Mouse (Mus musculus) NIH3T3 (cell line): Measurements from ENCODE around the gene H2-Q2.
"Not testable (repeated sequence)": the region's sequence is repeated elsewhere in the genome, so short reads cannot be mapped to it uniquely, and the experiment has no call there.

Source experiments
- DNase-seq: peaks from one replicate; pipeline ENCODE4 v3.0.0-alpha.2; 2012; ENCODE audit warnings: low read depth

The H2-Q2 gene

DNA sequence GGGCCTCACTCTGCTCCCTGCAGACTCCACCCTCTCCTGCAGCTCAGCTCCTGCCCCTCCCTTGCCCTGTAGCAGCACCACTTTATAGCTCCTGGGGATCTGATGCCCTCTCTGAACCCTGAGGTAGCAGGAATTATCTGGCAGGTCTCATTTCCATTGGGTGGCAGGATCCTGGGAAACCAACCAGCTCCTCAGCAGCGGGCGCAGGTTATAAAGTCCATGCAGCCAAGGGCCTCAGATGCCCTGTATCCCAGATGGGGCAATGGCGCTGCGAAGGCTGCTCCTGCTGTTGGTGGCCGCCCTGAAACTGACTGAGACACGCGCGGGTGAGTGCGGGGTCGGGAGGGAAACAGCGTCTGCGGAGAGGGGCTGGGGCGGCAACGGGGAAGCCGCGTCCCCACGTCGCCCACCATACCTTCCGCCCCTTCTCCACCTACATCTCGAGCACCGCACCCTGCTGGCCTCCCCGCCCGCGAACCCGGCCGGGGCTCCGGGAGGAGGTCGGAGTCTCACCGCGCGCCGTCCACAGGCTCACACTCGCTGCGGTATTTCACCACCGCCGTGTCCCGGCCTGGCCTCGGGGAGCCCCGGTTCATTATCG is at the start of gene H2-Q2:
Gene H2-Q2, plus strand, starts transcription at position 172 of the 601 bp plus-strand sequence.
- DNase-seq = no peak

DNA sequence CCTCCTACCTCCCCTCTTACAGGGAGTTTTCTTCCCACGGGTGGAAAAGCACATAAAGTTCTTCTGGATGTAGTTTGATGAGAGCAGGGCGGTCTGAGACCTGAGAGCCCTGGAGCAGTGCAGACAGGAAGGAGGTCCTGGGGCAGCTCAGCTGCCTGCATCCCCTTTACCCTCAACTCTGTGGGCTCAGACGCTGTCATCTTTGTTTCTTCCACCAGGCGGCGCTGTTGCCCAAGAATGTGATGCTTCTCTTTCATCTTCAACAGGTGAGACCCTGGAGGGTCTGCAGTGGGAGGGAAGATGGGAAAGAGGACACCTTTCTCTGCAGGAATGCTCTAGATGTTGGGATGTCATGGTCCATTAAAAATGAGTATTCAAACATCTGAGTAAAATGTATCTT is 46.2 kb upstream of the H2-Q2 start:
- DNase-seq = peak; percentile 76

DNA sequence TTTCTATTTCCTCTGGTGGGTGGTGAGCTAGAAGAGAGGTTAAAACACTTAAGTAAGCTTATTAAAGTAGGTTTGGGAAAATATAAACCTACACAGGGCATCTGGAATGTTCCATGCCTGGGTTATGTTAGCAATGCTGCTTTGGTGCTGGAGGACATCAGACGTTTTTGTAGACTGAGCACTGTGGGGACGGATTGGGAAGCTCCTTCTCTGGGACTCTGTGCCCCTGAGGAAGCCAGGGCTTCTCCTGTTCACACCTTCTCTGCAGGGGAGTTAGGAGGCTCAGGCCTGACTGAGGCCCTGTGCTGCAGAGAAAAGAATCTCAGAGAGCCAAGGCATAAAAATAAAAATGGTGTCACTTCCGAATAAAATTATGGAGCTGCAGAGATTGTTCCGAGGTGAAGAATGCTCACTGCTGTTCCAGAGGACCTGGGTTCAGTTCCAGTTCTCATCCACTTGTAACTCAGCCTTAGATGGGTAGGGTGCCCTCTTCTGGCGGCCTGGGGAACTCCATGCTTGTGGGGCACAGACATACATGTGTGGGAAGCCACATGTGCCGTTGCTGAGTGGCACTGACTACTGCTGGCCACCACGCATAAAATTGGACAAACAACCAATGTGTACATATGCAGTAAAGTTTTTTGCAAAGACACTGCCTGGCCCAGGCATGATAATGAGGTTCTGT is 41.6 kb upstream of the H2-Q2 start:
- not testable (repeated sequence) for DNase-seq

GRCm38 (mm10) chr17:35301645-35302258 is 40.3 kb upstream of the H2-Q2 start:
- peak; percentile 97 for DNase-seq

DNA sequence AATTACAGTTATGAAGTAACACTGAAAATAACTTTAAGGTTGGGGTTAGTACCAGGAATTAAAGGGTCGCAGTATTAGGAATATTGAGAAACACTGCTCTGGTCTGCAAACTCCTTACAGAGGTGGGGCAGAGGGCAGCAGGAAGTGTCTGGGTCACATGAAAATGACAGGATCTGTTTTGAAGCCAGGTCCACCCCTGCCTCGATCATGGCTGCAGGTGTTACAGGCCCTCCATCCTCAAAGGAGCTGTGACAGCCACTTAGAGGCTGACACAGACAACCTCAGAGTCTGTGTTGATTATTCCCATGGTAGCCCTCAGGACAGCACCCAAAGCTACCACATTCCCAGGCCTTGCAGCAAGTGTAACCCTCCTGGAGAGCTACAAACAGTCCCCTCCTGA is 38.8 kb upstream of the H2-Q2 start:
- no peak for DNase-seq

DNA sequence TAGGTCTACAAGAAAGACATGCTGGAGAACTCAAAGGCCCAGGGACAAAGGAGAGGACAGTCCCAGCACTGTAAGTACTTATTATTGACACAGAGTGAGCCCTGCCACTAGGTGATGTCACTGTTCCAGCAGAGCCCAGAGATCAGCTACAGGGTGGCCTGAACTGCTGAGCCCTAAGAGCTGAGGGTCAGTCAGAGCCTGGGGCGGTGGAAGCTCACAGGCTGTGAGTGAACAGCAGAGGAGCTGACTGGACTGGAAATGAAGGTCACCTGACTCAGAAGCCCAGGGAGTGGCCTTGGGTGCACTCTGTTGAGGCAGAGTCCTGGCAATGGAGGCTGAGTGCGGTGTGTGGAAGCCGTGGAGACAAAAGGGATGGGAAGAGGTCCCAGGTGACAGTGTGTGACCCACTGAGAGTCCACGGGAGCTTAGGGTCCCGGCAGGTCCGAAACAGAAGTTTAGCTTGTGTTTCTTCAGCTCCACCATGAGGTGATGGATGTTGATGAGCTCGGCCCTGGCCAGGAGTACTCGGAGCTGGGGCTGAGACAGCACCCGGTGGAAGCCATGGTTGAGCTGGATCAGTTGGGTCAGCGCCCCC is 38.2 kb upstream of the H2-Q2 start:
- no peak for DNase-seq

DNA sequence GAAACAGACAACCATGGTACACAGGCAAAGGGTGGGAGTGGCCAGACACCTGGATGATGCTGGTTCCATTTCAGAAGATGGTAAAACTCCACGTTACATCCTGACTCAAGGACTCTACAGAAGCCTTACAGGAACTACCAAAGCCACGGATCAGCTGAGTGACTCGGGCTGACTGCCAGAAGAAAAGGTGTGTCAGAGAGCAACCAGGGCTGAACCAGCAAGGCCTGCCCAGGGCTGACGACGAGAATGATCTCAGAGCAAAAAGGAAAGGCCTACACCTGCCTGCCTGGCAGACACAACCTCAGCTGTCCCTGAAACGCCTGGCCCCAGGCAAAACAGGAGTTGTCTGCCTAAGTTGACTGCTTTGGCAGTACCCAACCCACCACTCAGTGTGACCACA is 37.6 kb upstream of the H2-Q2 start:
- DNase-seq = no peak

DNA sequence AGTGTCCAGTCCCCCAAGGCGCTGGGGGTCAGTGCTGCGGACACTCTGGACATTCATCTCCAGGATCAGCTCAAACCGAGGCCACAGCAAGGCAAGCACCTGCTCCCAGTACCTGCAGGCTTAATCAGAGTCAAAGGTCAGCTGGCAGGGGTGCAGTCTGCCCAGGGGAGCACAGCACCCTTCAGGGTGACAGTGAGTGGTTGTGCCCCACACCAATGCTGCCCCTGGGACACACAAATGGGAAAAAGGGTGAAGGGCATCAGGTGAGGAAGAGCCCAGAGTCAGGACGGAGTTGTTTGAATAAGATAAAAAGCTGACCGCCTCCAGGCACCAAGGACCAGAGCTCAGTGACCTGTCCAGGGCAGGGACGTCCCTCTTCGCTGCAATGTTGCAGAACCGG is 37.1 kb upstream of the H2-Q2 start:
- DNase-seq = not testable (repeated sequence)

DNA sequence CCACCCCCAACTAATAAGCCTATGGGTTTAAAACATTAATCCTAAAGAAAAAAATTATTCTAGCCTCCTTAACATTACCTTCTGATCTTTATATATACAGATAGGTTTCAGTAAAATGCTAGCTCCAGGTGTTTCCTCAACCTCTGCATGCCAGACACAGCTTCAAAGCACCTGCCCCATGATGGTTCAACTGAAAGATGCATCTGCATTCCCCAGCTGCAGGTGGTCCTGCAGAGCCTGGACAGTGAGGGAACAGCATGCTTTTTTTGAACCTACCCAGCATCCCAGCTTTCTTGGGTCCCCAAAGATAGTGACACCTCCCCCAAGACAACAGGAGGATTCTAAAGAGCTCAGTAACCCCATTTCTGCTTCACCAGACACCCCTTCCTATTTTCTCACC is 23.4 kb upstream of the H2-Q2 start:
- no peak for DNase-seq

DNA sequence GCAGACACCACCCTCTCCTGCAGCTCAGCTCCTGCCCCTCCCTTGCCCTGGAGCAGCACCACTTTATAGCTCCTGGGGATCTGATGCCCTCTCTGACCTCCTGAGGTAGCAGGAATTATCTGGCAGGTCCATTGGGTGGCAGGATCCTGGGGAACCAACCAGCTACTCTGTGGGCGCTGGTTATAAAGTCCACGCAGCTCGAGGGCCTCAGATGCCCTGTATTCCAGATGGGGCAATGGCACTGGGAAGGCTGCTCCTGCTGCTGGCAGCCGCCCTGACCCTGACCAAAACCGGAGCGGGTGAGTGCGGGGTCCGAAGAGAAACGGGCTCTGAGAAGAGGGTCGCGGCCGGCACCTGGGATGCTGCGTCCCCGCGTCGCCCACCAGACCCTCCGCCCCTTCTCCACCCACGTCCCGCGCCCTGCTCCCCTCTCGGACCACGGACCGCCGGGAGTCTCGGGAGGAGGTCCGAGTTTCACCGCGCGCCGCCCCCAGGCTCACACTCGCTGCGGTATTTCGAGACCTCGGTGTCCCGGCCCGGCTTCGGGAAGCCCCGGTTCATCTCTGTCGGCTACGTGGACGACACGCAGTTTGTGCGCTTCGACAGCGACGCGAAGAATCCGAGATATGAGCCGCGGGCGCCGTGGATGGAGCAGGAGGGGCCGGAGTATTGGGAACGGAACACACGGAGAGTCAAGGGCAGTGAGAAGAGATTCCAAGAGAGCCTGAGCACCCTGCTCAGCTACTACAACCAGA is 21.5 kb upstream of the H2-Q2 start, which contains the start of gene H2-Q1:
Gene H2-Q1, plus strand, starts transcription at position 79 of the 755 bp plus-strand sequence.
- no peak for DNase-seq

- not testable (repeated sequence) for DNase-seq
Measured at GRCm38 (mm10) chr17:35325124-35325523, 16.9 kb upstream of the H2-Q2 start.

DNA sequence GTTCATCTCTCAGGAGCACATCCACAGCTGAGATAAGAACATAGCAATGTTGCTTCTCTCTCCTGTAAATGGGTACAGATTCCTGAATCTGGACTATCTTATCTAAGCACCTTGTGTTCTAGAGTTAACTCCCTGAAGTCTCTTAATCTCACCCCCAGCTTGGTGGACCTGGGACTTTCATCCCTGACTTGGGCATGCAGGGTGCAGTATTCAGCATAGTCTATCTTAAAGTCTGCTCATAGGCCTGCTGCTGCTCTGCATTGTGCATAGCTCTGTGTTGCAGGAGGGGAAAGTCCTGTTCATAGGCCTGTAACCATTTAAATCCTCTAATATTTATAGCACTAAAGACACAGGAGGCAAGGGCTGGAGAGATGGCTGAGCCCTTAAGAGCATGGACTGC is 16.0 kb upstream of the H2-Q2 start:
- not testable (repeated sequence) for DNase-seq

DNA sequence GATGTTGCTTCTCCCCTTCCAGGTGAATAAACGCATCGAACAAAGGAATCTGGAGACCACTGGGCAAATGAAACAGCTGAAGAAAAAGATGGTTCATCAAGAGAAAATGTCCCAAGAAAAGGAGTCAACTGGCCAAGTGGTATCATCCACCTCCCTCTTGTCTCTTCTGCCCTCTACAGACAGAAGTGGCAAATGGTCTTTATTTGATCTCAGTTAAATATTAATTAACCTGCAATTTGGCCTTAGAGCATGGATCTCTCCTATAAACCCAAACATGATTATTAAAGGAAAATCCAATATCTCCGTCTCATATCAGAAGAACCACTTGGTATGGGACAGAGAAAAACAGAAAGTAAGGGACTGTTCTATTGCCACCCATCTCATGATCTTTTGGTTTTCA is 12.3 kb upstream of the H2-Q2 start:
- not testable (repeated sequence) for DNase-seq

GRCm38 (mm10) chr17:35331546-35331945 is 10.5 kb upstream of the H2-Q2 start:
- DNase-seq = not testable (repeated sequence)

GRCm38 (mm10) chr17:35342711-35343476 is 852 bp downstream of the H2-Q2 start:
- no peak for DNase-seq

- not testable (repeated sequence) for DNase-seq
Measured at GRCm38 (mm10) chr17:35347659-35348058, 5.6 kb downstream of the H2-Q2 start.

DNA sequence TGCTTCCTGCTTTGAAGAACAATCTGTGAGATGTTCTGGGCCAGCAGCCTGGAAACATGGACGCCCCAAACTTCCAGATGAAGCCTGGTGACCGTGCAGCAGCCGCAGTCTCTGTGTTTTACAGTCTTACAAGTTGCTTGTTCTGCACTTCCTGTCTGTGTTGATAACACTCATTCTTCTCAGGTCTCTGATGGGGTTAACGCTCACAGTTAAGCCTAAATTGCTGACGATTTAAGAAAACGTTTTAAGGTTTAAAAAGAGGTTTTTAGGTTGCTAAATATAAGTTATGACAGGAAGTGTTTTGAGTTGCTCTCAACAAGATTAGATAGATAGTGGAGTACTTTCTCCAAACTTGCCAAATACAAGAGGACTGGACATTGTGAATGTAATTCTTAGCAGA is 11.2 kb downstream of the H2-Q2 start:
- not testable (repeated sequence) for DNase-seq

DNA sequence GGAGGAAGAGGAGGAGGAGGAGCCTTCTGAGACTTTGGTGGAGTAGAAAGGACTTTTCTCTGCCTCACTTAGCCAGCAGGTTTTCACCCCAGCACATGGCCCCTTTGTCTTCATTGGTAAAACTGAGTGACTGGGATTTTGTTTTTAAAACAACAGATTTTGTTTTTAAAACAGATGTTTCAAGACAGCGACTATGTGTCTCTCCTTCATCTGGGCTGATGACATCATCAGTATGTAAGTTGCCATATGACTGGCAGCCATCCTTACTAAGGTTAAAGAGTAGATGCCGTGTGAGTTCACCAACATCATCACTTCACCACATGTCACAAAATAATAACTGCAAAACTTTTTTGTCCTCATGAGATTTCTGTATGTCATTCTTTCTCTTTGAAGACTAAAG is 12.0 kb downstream of the H2-Q2 start:
- DNase-seq = no peak

GRCm38 (mm10) chr17:35357086-35357485 is 15.0 kb downstream of the H2-Q2 start:
- no peak for DNase-seq

GRCm38 (mm10) chr17:35358763-35359469 is 16.9 kb downstream of the H2-Q2 start:
- DNase-seq = no peak

- no peak for DNase-seq
Measured at GRCm38 (mm10) chr17:35359470-35359862, 17.4 kb downstream of the H2-Q2 start.
